Mouse (Mus musculus): Measurements from ENCODE around the gene Zmynd10.
"Not testable (repeated sequence)": the region's sequence is repeated elsewhere in the genome, so short reads cannot be mapped to it uniquely, and the experiment has no call there.

Gene Zmynd10

DNA sequence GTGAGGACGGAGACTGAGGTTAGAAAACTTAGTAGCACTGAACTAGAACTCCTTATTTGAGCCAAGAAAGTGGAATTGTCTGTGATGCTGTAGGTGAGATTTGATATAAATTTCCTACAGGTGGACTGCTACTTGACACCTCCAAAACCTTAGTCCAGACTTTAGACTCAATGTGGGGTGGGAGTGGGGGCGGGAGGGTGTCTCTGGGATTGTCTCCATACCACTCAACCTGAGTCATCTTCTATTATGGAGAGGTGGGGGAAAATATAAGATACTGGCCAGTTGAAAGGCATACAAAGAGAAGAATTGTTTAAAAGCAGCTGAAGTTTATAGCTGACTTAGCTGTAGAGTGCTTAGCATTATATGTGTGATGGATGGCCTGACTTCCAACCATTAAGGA is 8.6 kb downstream of the Zmynd10 start:
- DNase-seq (ENCODE audit: low spot score), result no peak

DNA sequence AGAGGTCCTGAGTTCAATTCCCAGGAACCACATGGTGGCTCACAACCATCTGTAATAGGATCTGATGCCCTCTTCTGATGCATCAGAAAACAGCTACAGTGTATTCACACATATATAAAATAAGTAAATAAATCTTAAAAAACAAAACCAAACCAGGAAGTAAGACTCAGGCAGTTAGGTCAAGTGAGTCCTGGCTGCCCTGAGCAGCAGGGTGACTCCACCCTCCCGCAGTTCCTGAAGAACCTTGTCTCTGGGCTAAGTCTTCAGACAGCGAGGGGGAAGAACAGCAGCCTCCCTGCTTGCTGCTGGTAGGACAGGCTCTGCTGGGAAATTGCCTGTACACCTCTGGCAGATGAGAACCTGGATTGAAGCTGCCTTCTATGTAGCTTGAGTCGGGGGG is 9.2 kb downstream of the Zmynd10 start:
- no peak for DNase-seq (ENCODE audit: low spot score)

GRCm38 (mm10) chr9:107563029-107563581 is 16.0 kb downstream of the Zmynd10 start, which contains the start of gene Tusc2:
Gene Tusc2, plus strand, starts transcription at chr9:107563255.
- DNase-seq (ENCODE audit: low spot score), result peak; percentile 96

- not testable (repeated sequence) for DNase-seq (ENCODE audit: low spot score)
Observed at GRCm38 (mm10) chr9:107565556-107565955, 18.5 kb downstream of the Zmynd10 start.

GRCm38 (mm10) chr9:107566041-107566709 is 19.1 kb downstream of the Zmynd10 start:
- DNase-seq (ENCODE audit: low spot score), result peak; percentile 85

DNA sequence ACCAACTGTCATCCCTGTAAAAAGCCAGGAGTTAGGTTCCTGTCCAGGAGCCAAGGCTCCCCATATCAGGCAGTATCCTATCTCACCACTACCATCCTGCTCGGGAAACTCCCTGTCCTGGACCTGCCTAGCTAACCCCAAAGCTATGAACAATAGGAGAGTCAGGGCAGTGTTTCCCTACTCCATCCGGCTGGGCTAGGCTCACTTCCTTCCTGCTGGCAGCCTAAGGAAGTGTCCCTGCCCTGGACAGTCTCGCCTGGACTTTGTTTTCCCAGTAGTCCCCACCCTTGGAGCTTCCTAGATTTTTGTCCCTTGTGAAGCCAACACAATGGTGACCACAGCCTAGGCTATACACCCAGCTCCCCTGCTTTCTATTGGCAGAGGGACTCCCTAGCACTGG is 19.8 kb downstream of the Zmynd10 start:
- DNase-seq (ENCODE audit: low spot score), result no peak

GRCm38 (mm10) chr9:107567702-107568319 is 20.7 kb downstream of the Zmynd10 start, which contains the start of gene Hyal2:
Gene Hyal2, plus strand, starts transcription at chr9:107567945.
- peak; percentile 51 for DNase-seq (ENCODE audit: low spot score)

- peak; percentile 93 for DNase-seq (ENCODE audit: low spot score)
Observed at GRCm38 (mm10) chr9:107568331-107569261, 21.5 kb downstream of the Zmynd10 start.

- no peak for DNase-seq (ENCODE audit: low spot score)
Observed at GRCm38 (mm10) chr9:107569270-107569669, 22.2 kb downstream of the Zmynd10 start.

- DNase-seq (ENCODE audit: low spot score), result no peak
Observed at GRCm38 (mm10) chr9:107570016-107570415, 22.9 kb downstream of the Zmynd10 start.

DNA sequence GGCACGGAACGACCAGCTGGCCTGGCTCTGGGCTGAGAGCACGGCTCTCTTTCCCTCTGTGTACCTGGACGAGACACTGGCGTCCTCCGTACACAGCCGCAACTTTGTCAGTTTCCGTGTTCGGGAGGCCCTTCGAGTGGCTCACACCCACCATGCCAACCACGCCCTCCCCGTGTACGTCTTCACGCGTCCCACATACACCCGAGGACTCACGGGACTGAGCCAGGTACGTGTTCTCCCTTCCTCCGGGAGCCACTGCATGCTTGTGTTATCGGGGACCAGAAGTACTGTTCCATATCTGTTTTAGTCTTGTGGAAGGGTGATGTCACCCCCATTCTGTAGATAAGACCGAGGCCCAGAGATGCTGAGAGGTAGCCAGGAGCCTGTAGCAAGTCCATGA is 23.7 kb downstream of the Zmynd10 start:
- no peak for DNase-seq (ENCODE audit: low spot score)

DNA sequence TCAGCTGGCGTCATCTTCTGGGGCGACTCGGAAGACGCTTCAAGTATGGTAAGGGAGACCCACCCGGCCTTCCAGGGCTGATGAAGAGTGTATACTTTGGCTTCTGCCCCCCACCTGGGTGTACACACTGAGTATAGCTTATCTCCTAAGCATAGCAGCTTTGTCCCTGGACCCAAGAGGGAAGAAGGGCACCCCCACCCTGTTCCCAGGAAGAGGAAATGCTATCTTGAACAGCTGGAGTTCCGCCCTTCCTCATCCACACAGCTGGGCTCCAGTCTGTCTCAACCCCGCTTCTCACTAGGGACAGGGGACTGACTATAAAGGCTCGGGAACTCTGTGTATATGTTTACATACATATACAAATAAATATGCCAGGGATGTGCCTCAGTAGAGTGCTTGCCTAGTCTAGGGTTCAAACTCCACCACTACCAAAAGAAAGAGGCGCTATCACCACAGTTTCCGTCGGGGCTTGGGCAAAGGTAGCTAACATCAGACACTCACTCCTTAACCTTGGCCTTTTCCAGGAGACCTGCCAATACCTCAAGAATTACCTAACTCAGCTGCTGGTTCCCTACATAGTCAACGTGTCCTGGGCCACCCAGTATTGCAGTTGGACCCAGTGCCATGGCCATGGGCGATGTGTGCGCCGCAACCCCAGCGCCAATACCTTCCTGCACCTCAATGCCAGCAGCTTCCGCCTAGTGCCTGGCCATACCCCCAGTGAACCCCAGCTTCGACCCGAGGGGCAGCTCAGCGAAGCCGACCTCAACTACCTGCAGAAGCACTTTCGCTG is 24.6 kb downstream of the Zmynd10 start:
- no peak for DNase-seq (ENCODE audit: low spot score)

DNA sequence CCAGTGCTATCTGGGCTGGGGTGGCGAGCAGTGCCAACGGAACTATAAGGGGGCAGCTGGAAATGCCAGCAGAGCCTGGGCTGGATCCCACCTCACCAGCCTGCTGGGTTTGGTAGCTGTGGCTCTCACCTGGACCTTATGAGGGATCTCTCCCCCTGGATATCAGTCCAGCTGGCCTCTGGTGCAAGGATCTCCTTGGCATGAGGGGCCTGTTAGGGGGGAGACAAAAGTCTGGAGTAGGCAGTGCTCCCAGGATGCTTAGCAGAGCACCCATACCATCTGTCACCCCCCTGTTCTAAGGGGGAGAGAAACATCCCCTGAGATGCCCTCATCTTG is 25.2 kb downstream of the Zmynd10 start:
- DNase-seq (ENCODE audit: low spot score), result no peak

GRCm38 (mm10) chr9:107573774-107574173 is 26.7 kb downstream of the Zmynd10 start:
- DNase-seq (ENCODE audit: low spot score), result not testable (repeated sequence)

DNA sequence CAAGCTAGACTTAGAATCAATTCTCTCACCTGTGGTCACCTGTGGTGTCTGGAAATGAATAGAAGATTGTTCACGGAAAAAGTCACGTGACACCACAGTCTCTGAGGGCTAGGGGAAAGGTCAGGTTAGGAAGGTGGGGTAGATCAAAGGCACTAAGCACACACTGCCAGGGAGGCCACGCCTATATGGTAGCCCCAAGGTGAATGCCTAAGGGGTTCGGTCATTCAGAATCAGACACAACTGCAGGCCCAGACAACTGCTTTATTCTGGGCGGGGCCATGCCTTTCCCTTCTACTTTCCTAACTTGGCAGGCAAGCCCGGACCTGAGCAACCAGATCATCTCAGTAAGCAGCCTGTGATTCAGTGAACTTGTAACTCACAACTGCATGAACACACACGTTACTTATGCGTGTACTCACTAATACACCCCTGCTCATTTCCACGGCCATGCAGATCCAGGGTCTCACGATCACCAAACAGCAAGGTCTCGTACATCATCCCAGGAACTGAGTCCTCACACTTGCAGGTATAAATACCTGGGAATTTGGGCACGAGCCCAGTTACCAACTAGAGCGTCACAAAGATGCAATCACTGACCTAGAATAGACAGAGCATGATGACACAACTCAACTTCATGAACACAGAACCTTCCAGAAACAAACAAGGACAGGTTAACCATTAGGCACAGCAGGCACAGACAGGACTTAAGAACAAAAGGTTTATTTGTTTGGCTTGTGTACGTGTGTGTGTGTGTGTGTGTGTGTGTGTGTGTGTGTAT is 28.7 kb downstream of the Zmynd10 start:
- DNase-seq (ENCODE audit: low spot score), result peak; percentile 28

- peak; percentile 92 for DNase-seq (ENCODE audit: low spot score)
Observed at GRCm38 (mm10) chr9:107576357-107577107, 29.4 kb downstream of the Zmynd10 start, which contains the start of gene Hyal1. Gene Hyal1, plus strand, starts transcription at chr9:107576927.

DNA sequence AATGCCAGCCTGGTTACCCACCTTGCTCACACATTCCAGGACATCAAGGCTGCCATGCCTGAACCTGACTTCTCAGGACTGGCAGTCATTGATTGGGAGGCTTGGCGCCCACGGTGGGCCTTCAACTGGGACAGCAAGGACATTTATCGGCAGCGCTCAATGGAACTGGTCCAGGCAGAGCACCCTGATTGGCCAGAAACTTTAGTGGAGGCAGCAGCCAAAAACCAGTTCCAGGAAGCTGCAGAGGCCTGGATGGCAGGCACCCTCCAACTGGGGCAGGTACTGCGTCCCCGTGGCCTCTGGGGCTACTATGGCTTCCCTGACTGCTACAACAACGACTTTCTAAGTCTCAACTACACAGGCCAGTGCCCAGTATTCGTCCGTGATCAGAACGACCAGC is 30.8 kb downstream of the Zmynd10 start:
- no peak for DNase-seq (ENCODE audit: low spot score)

GRCm38 (mm10) chr9:107578587-107578986 is 31.5 kb downstream of the Zmynd10 start, which contains the start of gene Naa80:
Gene Naa80, plus strand, starts transcription at chr9:107578887.
- no peak for DNase-seq (ENCODE audit: low spot score)

GRCm38 (mm10) chr9:107579023-107579900 is 32.2 kb downstream of the Zmynd10 start:
- DNase-seq (ENCODE audit: low spot score), result no peak
